Mouse (Mus musculus): ENCODE results near the gene 6430571L13Rik.

6430571L13Rik gene

GRCm38 (mm10) chr9:107386722-107387121, 46.3 kb downstream of the 6430571L13Rik start:
- no peak for DNase-seq (ENCODE audit: low spot score)

GRCm38 (mm10) chr9:107387708-107388107, 47.3 kb downstream of the 6430571L13Rik start:
- DNase-seq (ENCODE audit: low spot score), result no peak

GRCm38 (mm10) chr9:107388263-107388662, 47.9 kb downstream of the 6430571L13Rik start:
- DNase-seq (ENCODE audit: low spot score), result no peak

- no peak for DNase-seq (ENCODE audit: low spot score)
Observed at GRCm38 (mm10) chr9:107396397-107396796, 56.0 kb downstream of the 6430571L13Rik start.

- no peak for DNase-seq (ENCODE audit: low spot score)
Observed at GRCm38 (mm10) chr9:107398968-107399367, 58.6 kb downstream of the 6430571L13Rik start.

- peak; percentile 5 for DNase-seq (ENCODE audit: low spot score)
Observed at GRCm38 (mm10) chr9:107399491-107399971, 59.1 kb downstream of the 6430571L13Rik start, which contains the start of gene Cacna2d2. Gene Cacna2d2, plus strand, starts transcription at chr9:107399612.

GRCm38 (mm10) chr9:107400060-107400511, 59.7 kb downstream of the 6430571L13Rik start:
- DNase-seq (ENCODE audit: low spot score), result no peak

- DNase-seq (ENCODE audit: low spot score), result no peak
Observed at GRCm38 (mm10) chr9:107400666-107401285, 60.4 kb downstream of the 6430571L13Rik start.

Measured in ovary, postnatal 10 days (tissue).